Mouse (Mus musculus) lung, embryonic 14.5 days (tissue): ENCODE data around the gene Zmynd8. TPM values are rescaled to one million over a fixed set of nuclear protein-coding genes. Genes with fewer than 3 reads are reported as not detected.

Experiments
- ATAC-seq: fragments of 200-750 bp; cut with Nextera tagmentation; 2 replicates; pipeline ENCODE4 v1.8.0; 2017; ENCODE audit warnings: mild to moderate bottlenecking, moderate TSS enrichment, moderate library complexity; ENCODE audit not compliant: insufficient read depth
- DNase-seq: peaks from one replicate; pipeline ENCODE4 v3.0.0-alpha.2; 2015
- H3K27ac ChIP-seq: fragments of 300-500 bp; sonication (generic); 2 replicates; pipeline ENCODE4 v1.5.1; 2014; ENCODE audit warnings: low read depth, mild to moderate bottlenecking, moderate library complexity
- H3K27me3 ChIP-seq: fragments of 300-500 bp; sonication (generic); 2 replicates; pipeline ENCODE4 v1.6.1; 2014; ENCODE audit warnings: low read length, control low read depth; ENCODE audit not compliant: insufficient read depth
- H3K36me3 ChIP-seq: fragments of 300-500 bp; sonication (generic); 2 replicates; pipeline ENCODE4 v1.6.1; 2014; ENCODE audit warnings: control low read depth; ENCODE audit not compliant: insufficient read depth
- H3K4me1 ChIP-seq: fragments of 300-500 bp; sonication (generic); 2 replicates; pipeline ENCODE4 v1.6.1; 2014; ENCODE audit warnings: antibody characterized with exemption, control low read depth; ENCODE audit not compliant: insufficient read depth
- H3K4me2 ChIP-seq: fragments of 300-500 bp; sonication (generic); 2 replicates; pipeline ENCODE4 v1.6.1; 2014; ENCODE audit warnings: mild to moderate bottlenecking
- H3K4me3 ChIP-seq: fragments of 300-500 bp; sonication (generic); 2 replicates; pipeline ENCODE4 v1.5.1; 2014; ENCODE audit warnings: low read depth, low read length
- H3K9ac ChIP-seq: fragments of 300-500 bp; sonication (generic); 2 replicates; pipeline ENCODE4 v1.6.1; 2014
- H3K9me3 ChIP-seq: fragments of 300-500 bp; sonication (generic); 2 replicates; pipeline ENCODE4 v1.6.1; 2016; ENCODE audit warnings: low read depth, low read length, control low read depth
- CTCF ChIP-seq: IDR thresholded peaks from 2 replicates; pipeline ENCODE4 v1.5.1; 2016; ENCODE audit warnings: antibody characterized with exemption, low read depth
- WGBS: fragments of 180-500 bp; shearing (Covaris S2); extraction: QIAGEN DNeasy Blood & Tissue Kit; methylation state at CpG from one replicate; pipeline ENCODE4 v1.1.7; 2014; 5-methylcytosine and 5-hydroxymethylcytosine counted together
- polyA plus RNA-seq: library from polyadenylated mRNA; unstranded; fragments of >200 nt; fragmentation: Nextera tagmentation; extraction: Ambion mirVana; gene quantifications from 2 replicates; pipeline ENCODE4 v1.2.1, GENCODE M21; 2014

Gene Zmynd8
- polyA plus RNA-seq, 1 experiment from 2014 or later = 40.5 TPM

- Histone ChIP-seq H3K4me1 (no peaks in the 10 kb centered on the region), H3K4me3 (no peak overlapping the region), H3K9ac (no peak overlapping the region), H3K4me2 (no peak overlapping the region), H3K36me3 (no peaks in the 10 kb centered on the region), H3K27ac (no peak overlapping the region), H3K9me3 (no peaks in the 10 kb centered on the region), H3K27me3 (no peaks in the 10 kb centered on the region)
- DNase-seq (peak; percentile 41), ATAC-seq (0 out of 2 replicates have a peak, but pooled peaks have one; percentile 26)
- 46% methylated on average over 7 of the region's 7 CpGs for WGBS
- no peak for TF ChIP-seq CTCF
These were observed 14.3 kb upstream of the Zmynd8 start for GRCm38 (mm10) chr2:165913073-165913472.

DNA sequence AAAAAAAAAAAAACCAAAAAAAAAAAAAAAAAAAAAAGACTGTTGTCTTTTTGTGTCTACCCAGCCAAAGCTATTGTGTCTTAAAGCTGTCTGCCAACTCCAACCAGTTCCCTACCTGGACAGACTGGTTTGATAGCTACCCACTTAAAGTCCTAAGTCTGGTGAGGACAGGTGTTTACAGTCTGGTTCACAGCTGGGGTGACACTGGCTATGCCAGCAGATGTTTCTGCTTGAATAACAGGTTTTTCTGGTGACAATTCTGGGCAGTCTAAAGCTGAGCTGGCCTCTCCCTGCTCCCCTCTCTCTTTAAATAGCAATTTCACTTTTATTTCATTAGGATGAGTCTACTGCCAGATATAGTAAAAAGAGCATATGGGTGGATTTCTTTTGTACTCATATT, 10.9 kb upstream of the Zmynd8 start:
- H3K27me3 ChIP-seq = no peaks in the 10 kb centered on the region
- H3K4me1 ChIP-seq = peaks cover 12% of the 10 kb centered on the region
- no peak overlapping the region for H3K9ac ChIP-seq
- no peak overlapping the region for H3K4me2 ChIP-seq
- ATAC-seq (peak; percentile 28), DNase-seq (peak; percentile 81)
- TF ChIP-seq CTCF = no peak
- no peaks in the 10 kb centered on the region for H3K9me3 ChIP-seq
- no peaks in the 10 kb centered on the region for H3K36me3 ChIP-seq
- H3K4me3 ChIP-seq = no peak overlapping the region
- 0 out of 2 replicates have a peak overlapping the region, but pooled peaks have one; percentile 2 for H3K27ac ChIP-seq

- Histone ChIP-seq H3K4me3 (no peak overlapping the region), H3K4me1 (peaks cover 12% of the 10 kb centered on the region), H3K4me2 (no peak overlapping the region), H3K9ac (no peak overlapping the region), H3K27me3 (no peaks in the 10 kb centered on the region), H3K27ac (peak overlapping the region; percentile 77; the same call in 1 of the 2 replicates), H3K36me3 (no peaks in the 10 kb centered on the region), H3K9me3 (no peaks in the 10 kb centered on the region)
- ATAC-seq (no peak), DNase-seq (no peak)
- WGBS = 48% methylated on average over 8 of the region's 8 CpGs
- no peak for TF ChIP-seq CTCF
These were observed 8.4 kb upstream of the Zmynd8 start for GRCm38 (mm10) chr2:165907199-165907598.

- 13% methylated on average over 15 of the region's 15 CpGs for WGBS
- H3K9ac ChIP-seq = 0 out of 2 replicates have a peak overlapping the region, but pooled peaks have one; percentile 0
- H3K4me1 ChIP-seq = peaks cover 12% of the 10 kb centered on the region
- H3K36me3 ChIP-seq = no peaks in the 10 kb centered on the region
- H3K4me3 ChIP-seq = no peak overlapping the region
- no peaks in the 10 kb centered on the region for H3K27me3 ChIP-seq
- TF ChIP-seq CTCF = no peak
- 0 out of 2 replicates have a peak overlapping the region, but pooled peaks have one; percentile 5 for H3K4me2 ChIP-seq
- H3K9me3 ChIP-seq = no peaks in the 10 kb centered on the region
- peak overlapping the region; percentile 77 for H3K27ac ChIP-seq
- DNase-seq (peak; percentile 80), ATAC-seq (peak; percentile 75)
These were observed 7.6 kb upstream of the Zmynd8 start for GRCm38 (mm10) chr2:165906332-165906945.

- ATAC-seq = no peak
- Histone ChIP-seq H3K27me3 (no peaks in the 10 kb centered on the region), H3K4me1 (peaks cover 17% of the 10 kb centered on the region), H3K27ac (peak overlapping the region; percentile 96), H3K4me3 (no peak overlapping the region), H3K36me3 (no peaks in the 10 kb centered on the region), H3K9ac (no peak overlapping the region), H3K4me2 (no peak overlapping the region), H3K9me3 (no peaks in the 10 kb centered on the region)
- 37% methylated on average over 3 of the region's 3 CpGs for WGBS
- DNase-seq = no peak
- TF ChIP-seq CTCF = no peak
These were observed 2.2 kb upstream of the Zmynd8 start for GRCm38 (mm10) chr2:165901127-165901384.

DNA sequence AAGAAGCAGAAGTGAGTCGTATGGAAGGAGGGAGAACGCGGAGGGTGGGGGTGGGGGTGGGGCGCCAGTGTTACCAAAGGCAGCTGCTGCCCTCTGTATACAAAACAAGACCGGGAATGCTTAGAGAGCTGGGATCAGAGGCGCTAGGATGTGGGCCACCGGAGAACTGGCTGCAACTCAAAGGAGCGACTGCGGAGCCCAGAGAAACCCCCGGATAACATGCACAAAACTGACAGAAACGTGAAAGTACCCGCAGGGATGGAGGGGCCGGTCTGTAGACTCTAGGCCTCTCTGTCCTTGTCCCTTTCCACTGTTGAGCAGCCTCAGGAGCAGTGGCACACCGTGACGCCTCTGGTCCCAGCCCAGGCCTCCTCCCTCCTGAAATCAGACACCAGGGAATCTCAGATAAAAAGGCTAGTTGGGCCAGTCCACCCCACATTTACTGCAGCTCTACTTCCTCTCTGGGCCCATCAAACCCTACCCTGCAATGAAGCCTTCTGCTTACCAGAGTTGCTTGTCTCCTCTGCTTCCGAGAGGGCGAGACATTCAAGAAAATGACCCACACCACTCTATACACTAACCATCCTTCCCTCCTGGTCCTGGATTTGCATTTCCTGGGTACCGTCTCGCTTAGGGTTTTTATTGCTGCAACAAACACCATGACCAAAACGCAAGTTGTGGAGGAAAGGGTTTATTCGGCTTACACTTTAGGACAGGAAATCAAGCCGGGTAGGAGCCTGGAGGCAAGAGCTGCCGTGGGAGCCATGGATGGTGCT, 1.7 kb upstream of the Zmynd8 start:
- H3K9me3 ChIP-seq = no peaks in the 10 kb centered on the region
- WGBS = 10% methylated on average over 23 of the region's 23 CpGs
- peak overlapping the region; percentile 47 for H3K9ac ChIP-seq
- peak overlapping the region; percentile 40 for H3K4me2 ChIP-seq
- TF ChIP-seq CTCF = no peak
- no peaks in the 10 kb centered on the region for H3K27me3 ChIP-seq
- peak overlapping the region; percentile 96 for H3K27ac ChIP-seq
- ATAC-seq (peak; percentile 82), DNase-seq (peak; percentile 80)
- no peaks in the 10 kb centered on the region for H3K36me3 ChIP-seq
- peaks cover 16% of the 10 kb centered on the region for H3K4me1 ChIP-seq
- no peak overlapping the region for H3K4me3 ChIP-seq

DNA sequence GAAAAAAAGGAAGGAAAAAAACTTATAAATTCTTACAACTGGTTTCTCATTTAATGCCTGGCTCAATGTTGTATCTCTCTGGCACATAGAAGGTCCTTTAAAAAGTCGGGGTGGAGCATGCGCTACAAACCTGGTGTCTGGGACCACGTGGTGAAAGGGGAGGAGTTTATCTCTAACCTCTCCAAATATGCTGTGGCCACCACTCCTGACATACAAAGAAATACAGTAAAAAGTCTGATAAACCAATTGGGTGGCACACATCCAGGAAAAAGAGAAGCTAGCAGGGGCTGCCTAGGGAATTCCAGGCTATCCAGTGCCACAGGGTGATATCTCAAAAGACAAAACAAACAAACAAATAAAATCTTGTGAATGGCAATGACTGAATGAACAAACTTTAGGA, 1.1 kb upstream of the Zmynd8 start:
- no peak overlapping the region for H3K9ac ChIP-seq
- 19% methylated on average over 3 of the region's 3 CpGs for whole genome bisulfite sequencing
- peaks cover 16% of the 10 kb centered on the region for H3K4me1 ChIP-seq
- H3K27me3 ChIP-seq = no peaks in the 10 kb centered on the region
- peak overlapping the region; percentile 96 for H3K27ac ChIP-seq
- H3K4me2 ChIP-seq = peak overlapping the region; percentile 40
- no peaks in the 10 kb centered on the region for H3K9me3 ChIP-seq
- H3K36me3 ChIP-seq = no peaks in the 10 kb centered on the region
- no peak overlapping the region for H3K4me3 ChIP-seq
- DNase-seq (peak; percentile 83), ATAC-seq (peak; percentile 69)
- no peak for TF ChIP-seq CTCF
